Mouse (Mus musculus): ENCODE data around the gene Yif1b. TPM values are rescaled to one million over a fixed set of nuclear protein-coding genes. Genes with fewer than 3 reads are reported as not detected.
A peak's percentile ranks its signal among the peaks of the same experiment; 100 is the strongest.

Gene Yif1b
- total and polyA plus RNA-seq, 2 experiments from 2014 or later = 84.1 to 97.7 TPM

DNA sequence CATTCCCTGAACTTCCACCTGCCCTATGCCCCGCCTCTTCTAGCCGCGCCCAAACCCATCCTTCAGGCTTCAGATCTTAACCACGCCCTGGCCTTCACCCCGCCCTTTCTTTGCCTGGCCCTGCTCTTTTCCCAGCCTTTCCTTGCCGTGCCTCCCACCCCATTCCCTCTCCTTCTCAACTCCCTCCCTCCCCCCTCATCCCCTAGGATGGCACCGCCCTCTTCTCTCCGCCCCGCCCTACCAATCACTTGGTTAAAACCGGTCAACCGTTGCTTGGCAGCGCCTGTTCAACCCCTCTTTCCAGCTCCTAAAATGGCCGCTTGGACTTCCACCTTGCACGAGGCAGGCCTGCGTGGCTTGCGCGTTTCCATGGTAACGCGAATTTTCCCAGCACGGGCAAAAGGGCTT, 24.4 kb upstream of the Yif1b start, which contains the start of gene Catsperg1:
Gene Catsperg1, minus strand, starts transcription at position 361 of the 408 bp plus-strand sequence.
- Histone ChIP-seq H3K9ac (peak within 1 kb of the TSS; percentile 46; the same call in 1 of the 2 replicates), H3K9me3 (ENCODE audit: low read length) (no peaks in the 10 kb centered on the region), H3K27me3 (ENCODE audit: insufficient read depth, low read length) (no peaks in the 10 kb centered on the region), H3K4me2 (ENCODE audit: low read depth) (peak within 1 kb of the TSS; percentile 50), H3K4me1 (ENCODE audit: insufficient read depth) (peaks cover 15% of the 10 kb centered on the region), H3K27ac (ENCODE audit: low read depth, low read length) (peak within 1 kb of the TSS; percentile 35; the same call in 1 of the 2 replicates), H3K4me3 (ENCODE audit: low read depth, low read length) (peak within 1 kb of the TSS; percentile 12; the same call in 1 of the 2 replicates), H3K36me3 (ENCODE audit: insufficient read depth) (no peaks in the 10 kb centered on the region)
- peak; percentile 72 for DNase-seq
- 5% methylated on average over 20 of the region's 20 CpGs for WGBS
- TF ChIP-seq CTCF (IDR thresholded peaks at IDR 0.05; ENCODE audit: low read depth) = no peak
- ATAC-seq = peak; percentile 86

DNA sequence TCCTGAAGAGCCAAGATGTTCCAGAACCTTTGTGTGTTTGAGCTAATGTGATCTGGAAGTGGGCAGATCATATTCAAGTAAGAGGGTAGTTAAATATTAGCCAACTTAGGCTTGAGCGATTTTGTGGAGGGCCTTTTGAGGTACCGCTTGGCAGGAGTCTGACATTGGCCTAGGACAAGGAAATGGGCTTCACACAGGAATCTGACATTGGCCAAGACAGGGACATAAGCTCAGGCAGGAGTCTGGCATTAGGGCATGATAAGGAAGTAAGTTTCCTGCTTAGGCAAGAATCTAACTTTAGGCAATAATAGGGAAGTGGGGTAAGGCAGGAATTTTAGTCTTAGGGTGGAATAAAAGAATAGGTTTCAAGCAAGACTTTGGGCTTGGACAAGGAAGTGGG, 23.9 kb upstream of the Yif1b start:
- H3K4me3 ChIP-seq (ENCODE audit: low read depth, low read length) = no peak overlapping the region
- ATAC-seq = no peak
- H3K27me3 ChIP-seq (ENCODE audit: insufficient read depth, low read length) = no peaks in the 10 kb centered on the region
- 0 out of 2 replicates have a peak overlapping the region, but pooled peaks have one; percentile 4 for H3K27ac ChIP-seq (ENCODE audit: low read depth, low read length)
- H3K36me3 ChIP-seq (ENCODE audit: insufficient read depth) = no peaks in the 10 kb centered on the region
- 0 out of 2 replicates have a peak overlapping the region, but pooled peaks have one; percentile 50 for H3K4me2 ChIP-seq (ENCODE audit: low read depth)
- H3K9me3 ChIP-seq (ENCODE audit: low read length) = no peaks in the 10 kb centered on the region
- no peak overlapping the region for H3K9ac ChIP-seq
- no peak for TF ChIP-seq CTCF (IDR thresholded peaks at IDR 0.05; ENCODE audit: low read depth)
- DNase-seq = no peak
- peaks cover 15% of the 10 kb centered on the region for H3K4me1 ChIP-seq (ENCODE audit: insufficient read depth)
- 77% methylated on average over 2 of the region's 2 CpGs for WGBS

DNA sequence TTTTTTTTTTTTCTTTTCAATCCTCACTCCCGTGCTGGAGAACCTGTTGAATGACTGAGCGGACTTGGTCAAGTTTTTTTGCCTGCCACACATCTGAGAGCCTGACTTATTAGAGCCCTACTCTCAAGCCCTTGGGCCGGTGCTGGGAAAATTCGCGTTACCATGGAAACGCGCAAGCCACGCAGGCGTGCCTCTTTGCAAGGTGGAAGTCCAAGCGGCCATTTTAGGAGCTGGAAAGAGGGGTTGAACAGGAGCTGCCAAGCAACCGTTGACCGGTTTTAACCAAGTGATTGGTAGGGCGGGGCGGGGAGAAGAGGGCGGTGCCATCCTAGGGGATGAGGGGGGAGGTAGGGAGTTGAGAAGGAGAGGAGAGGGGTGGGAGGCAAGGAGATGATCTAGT, 23.3 kb upstream of the Yif1b start:
- H3K4me1 ChIP-seq (ENCODE audit: insufficient read depth) = peaks cover 15% of the 10 kb centered on the region
- 0 out of 2 replicates have a peak, but pooled peaks cover 3% of the 10 kb centered on the region for H3K9me3 ChIP-seq (ENCODE audit: low read length)
- ATAC-seq (no peak), DNase-seq (peak; percentile 31)
- WGBS = 47% methylated on average over 15 of the region's 15 CpGs
- no peak overlapping the region for H3K27ac ChIP-seq (ENCODE audit: low read depth, low read length)
- H3K27me3 ChIP-seq (ENCODE audit: insufficient read depth, low read length) = no peaks in the 10 kb centered on the region
- no peak overlapping the region for H3K4me3 ChIP-seq (ENCODE audit: low read depth, low read length)
- no peak for TF ChIP-seq CTCF (IDR thresholded peaks at IDR 0.05; ENCODE audit: low read depth)
- no peak overlapping the region for H3K9ac ChIP-seq
- no peak overlapping the region for H3K4me2 ChIP-seq (ENCODE audit: low read depth)
- H3K36me3 ChIP-seq (ENCODE audit: insufficient read depth) = no peaks in the 10 kb centered on the region

DNA sequence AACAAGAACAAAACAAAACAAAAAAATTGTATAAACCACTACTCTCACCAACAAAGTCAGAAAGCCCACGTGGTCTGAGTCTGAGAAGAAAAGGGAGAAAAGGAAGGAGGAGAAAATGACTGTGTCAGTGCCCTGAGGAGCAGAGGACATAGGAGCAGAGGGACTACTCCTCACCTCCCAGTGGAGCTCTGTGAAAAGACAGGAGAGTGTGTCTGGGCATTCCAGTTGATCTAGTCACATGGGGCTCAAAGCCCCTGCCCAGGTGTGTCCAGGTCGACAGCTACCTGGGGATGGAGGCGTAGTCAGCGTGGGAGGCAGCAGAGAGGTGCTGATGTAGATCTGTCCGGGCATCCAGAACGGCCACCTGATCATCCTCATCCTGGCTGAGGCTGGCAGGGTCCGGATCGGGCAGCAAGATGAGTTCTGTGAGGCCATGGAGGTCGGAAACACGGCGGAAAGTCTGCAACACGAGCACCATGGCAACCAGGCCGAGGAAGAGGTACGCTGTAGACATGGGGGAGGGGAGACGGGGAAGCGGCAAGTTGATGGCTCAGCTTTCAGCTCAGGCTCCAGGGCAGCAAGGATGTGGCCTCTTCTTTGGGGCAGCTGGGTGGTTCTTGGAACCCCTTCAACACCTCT, 13.3 kb upstream of the Yif1b start:
- Histone ChIP-seq H3K9ac (peak overlapping the region; percentile 22; the same call in 1 of the 2 replicates), H3K4me1 (ENCODE audit: insufficient read depth) (peaks cover 6% of the 10 kb centered on the region; the same call in 1 of the 2 replicates), H3K4me3 (ENCODE audit: low read depth, low read length) (no peak overlapping the region; the same call in 1 of the 2 replicates), H3K27me3 (ENCODE audit: insufficient read depth, low read length) (no peaks in the 10 kb centered on the region), H3K4me2 (ENCODE audit: low read depth) (peak overlapping the region; percentile 31), H3K36me3 (ENCODE audit: insufficient read depth) (no peaks in the 10 kb centered on the region), H3K9me3 (ENCODE audit: low read length) (0 out of 2 replicates have a peak, but pooled peaks cover 2% of the 10 kb centered on the region), H3K27ac (ENCODE audit: low read depth, low read length) (no peak overlapping the region)
- no peak for TF ChIP-seq CTCF (IDR thresholded peaks at IDR 0.05; ENCODE audit: low read depth)
- peak; percentile 71 for ATAC-seq
- WGBS = 11% methylated on average over 16 of the region's 16 CpGs
- DNase-seq = peak; percentile 32

DNA sequence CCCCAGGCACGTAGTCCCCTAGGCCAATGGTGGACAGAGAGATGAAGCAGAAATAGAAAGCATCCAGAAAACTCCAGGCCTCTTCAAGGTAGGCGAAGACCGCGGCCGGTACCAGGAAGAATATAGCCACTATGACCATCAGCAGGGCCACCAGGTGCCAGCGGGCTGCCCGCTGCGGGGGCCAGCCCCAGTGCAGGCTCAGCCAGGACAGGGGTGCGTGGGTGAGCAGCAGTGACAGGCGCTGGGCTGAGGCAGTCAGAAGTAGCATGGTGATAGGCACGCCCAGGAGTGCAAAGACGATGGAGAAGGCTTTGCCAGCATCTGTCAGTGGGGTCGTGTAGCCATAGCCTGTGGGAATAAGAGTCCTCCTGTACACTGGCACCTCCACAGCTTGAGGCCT, 12.6 kb upstream of the Yif1b start:
- Histone ChIP-seq H3K4me2 (ENCODE audit: low read depth) (peak overlapping the region; percentile 31), H3K27me3 (ENCODE audit: insufficient read depth, low read length) (no peaks in the 10 kb centered on the region)
- DNase-seq = no peak

DNA sequence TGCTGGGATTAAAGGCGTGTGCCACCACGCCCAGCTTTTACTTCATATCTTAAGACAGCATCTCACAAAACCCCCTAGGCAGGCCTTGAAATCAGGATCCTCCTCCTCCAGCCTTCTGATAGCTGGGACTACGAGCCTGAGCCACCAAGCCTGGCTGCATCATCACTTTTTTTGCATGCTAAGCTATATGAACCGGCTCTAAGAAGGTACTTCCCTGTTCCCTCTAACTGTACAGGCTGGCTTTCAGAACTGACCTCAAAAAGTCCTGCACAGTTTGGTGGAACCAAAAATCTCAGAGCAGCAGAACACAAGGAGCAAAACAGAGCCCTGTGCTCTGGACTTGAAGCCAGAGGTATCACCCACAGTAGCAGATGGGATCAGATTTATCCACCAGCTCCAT, 9.9 kb upstream of the Yif1b start:
- DNase-seq (no peak), ATAC-seq (no peak)
- no peak overlapping the region for H3K27ac ChIP-seq (ENCODE audit: low read depth, low read length)
- no peaks in the 10 kb centered on the region for H3K9me3 ChIP-seq (ENCODE audit: low read length)
- H3K27me3 ChIP-seq (ENCODE audit: insufficient read depth, low read length) = peaks cover 12% of the 10 kb centered on the region
- no peak for TF ChIP-seq CTCF (IDR thresholded peaks at IDR 0.05; ENCODE audit: low read depth)
- H3K4me1 ChIP-seq (ENCODE audit: insufficient read depth) = peaks cover 6% of the 10 kb centered on the region; the same call in 1 of the 2 replicates
- no peak overlapping the region for H3K4me3 ChIP-seq (ENCODE audit: low read depth, low read length)
- no peak overlapping the region for H3K9ac ChIP-seq
- H3K4me2 ChIP-seq (ENCODE audit: low read depth) = no peak overlapping the region
- 79% methylated on average over 4 of the region's 4 CpGs for WGBS
- no peaks in the 10 kb centered on the region for H3K36me3 ChIP-seq (ENCODE audit: insufficient read depth)

More for the DNA sequence above, 12.6 kb upstream of the Yif1b start:
- H3K36me3 ChIP-seq (ENCODE audit: insufficient read depth) = no peaks in the 10 kb centered on the region
- peaks cover 6% of the 10 kb centered on the region; the same call in 1 of the 2 replicates for H3K4me1 ChIP-seq (ENCODE audit: insufficient read depth)
- TF ChIP-seq CTCF (IDR thresholded peaks at IDR 0.05; ENCODE audit: low read depth) = no peak
- peak overlapping the region; percentile 22; the same call in 1 of the 2 replicates for H3K9ac ChIP-seq
- ATAC-seq = no peak
- H3K9me3 ChIP-seq (ENCODE audit: low read length) = no peaks in the 10 kb centered on the region
- no peak overlapping the region for H3K4me3 ChIP-seq (ENCODE audit: low read depth, low read length)
- 71% methylated on average over 13 of the region's 13 CpGs for WGBS
- H3K27ac ChIP-seq (ENCODE audit: low read depth, low read length) = no peak overlapping the region

DNA sequence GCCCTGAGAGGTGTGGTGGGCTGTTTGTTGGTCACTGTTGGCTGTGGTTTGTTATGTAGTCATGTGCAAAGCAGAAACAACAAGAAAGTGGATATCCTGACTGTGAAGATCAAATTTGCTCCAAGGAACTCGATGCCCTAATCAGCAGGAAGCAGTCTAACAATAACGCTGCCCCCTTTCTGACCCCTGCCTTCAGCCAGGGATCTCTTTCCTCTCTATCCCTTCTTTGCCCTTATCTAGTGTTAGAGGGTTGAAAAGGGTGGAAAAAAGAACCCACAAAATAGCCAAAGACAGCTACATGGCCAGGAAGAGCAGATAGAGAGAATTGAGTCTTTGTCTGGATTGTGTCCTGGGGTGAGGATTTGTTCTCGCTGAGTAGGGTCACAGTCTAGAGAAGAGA, 7.6 kb upstream of the Yif1b start:
- Histone ChIP-seq H3K9me3 (ENCODE audit: low read length) (no peaks in the 10 kb centered on the region), H3K4me3 (ENCODE audit: low read depth, low read length) (no peak overlapping the region), H3K27me3 (ENCODE audit: insufficient read depth, low read length) (peaks cover 13% of the 10 kb centered on the region), H3K27ac (ENCODE audit: low read depth, low read length) (no peak overlapping the region), H3K9ac (no peak overlapping the region), H3K36me3 (ENCODE audit: insufficient read depth) (no peaks in the 10 kb centered on the region), H3K4me1 (ENCODE audit: insufficient read depth) (no peaks in the 10 kb centered on the region), H3K4me2 (ENCODE audit: low read depth) (no peak overlapping the region)
- DNase-seq (no peak), ATAC-seq (no peak)
- 24% methylated on average over 3 of the region's 3 CpGs for WGBS
- no peak for TF ChIP-seq CTCF (IDR thresholded peaks at IDR 0.05; ENCODE audit: low read depth)
